Mouse (Mus musculus): ENCODE results near the gene Mymx.

The Mymx gene

DNA sequence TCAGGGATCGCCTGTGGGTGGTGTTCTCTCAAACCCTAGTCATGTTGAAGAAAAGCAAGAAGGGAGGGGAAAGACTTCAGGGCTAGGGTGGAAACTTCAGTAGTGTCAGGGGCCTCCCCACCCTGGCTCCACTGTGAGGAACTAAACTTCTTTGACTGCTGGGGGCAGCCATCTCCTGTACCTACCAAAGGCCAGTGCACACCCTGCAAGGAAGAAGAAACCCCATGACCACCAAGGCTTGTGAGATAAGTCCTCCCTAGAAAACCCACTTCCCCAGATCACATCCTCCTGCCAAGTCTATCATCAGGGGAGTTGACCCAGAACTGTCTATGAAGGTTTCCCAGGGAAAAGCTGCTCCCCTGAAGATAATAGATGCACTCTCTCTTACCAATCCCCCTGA, 47.5 kb downstream of the Mymx start:
- in situ Hi-C loops (cut with MboI; ENCODE audit: low sequenced_read_pairs) = loop anchor here (5.0 kb wide), 1 partner anchor 37 kb away; no protein-coding TSS in a partner anchor

DNA sequence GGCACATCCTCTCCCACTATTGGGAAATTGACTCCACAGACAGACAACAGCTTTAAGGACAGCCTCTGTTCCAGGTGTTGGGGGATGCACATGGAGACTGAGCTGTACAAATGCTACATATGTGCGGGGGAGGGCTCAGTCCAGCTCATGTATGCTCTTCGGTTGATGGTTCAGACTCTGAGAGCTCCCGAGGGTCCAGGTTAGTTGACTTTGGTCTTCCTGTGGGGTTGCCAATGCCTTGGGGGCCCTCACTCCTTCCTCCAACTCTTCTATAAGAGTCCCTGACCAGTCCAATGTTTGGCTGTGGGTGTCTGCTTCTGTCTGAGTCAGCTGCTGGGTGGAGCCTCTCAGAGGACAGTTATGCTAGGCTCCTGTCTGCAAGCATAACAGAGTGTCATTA, 48.8 kb downstream of the Mymx start:
- in situ Hi-C loops (cut with MboI; ENCODE audit: low sequenced_read_pairs) = loop anchor here (5.0 kb wide), 1 partner anchor 36 kb away; no protein-coding TSS in a partner anchor

DNA sequence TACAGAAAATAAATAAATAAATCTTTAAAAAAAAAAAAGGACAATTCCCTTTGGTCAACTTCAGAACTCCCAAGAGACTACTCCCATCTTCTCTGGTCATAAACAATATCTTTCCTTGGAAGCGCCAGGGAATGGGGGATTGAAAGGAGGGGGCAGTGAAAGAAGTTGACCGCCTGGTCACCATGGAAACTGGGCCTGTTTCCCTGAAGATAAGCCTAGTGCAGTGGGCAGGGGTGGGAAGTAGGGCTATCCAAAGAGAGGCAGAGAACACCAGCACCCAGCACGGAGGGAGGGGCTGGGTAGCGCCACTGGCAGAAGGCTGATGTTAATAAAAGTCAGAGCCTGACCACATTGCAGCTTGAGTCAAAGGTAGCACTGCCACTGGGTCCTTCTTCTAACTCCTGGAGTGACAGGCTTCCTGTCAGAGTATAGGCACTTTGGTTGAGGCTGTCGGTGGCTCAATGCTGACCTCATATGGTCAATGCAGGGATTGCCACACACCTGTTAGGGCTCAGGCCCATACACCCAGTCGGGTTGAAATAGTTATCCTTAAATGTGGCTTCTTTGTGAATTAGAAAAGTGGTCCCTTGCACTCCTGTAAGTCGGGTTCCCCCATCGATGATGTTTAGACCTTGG, 50.0 kb downstream of the Mymx start:
- in situ Hi-C loops (cut with MboI; ENCODE audit: low sequenced_read_pairs) = loop anchor here (5.0 kb wide), 1 partner anchor 35 kb away; no protein-coding TSS in a partner anchor

DNA sequence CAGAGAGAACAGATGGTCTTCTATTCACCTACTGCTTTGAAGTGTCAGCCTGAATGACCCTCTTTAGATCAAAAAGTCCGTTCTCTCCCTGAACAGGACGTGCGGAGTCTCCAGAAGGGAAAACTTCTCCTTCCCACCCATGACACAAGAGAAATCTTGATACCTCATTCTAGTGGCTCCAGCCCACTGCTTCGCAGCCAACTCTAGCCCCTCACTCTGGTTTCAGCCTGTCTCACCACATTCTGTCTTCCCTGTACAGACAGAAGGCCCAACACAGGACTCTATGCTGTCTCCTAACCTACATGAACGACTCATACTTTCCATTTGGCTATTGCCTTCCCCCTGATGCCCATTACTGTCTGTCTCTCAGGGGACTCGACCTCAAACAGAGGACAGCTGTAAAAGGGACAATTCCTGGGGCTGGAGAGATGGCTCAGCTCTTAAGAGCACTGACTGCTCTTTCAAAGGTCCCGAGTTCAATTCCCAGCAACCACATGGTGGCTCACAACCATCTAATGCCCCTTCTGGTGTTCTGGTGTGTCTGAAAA, 50.6 kb downstream of the Mymx start:
- in situ Hi-C loops (cut with MboI; ENCODE audit: low sequenced_read_pairs) = loop anchor here (5.0 kb wide), 1 partner anchor 34 kb away; no protein-coding TSS in a partner anchor

All from CH12F3 (cell line).